Mouse (Mus musculus) mesoderm, embryonic 11.5 days (tissue): ENCODE measurements around the gene S1pr5.
A peak's percentile ranks its signal among the peaks of the same experiment; 100 is the strongest.
"Not testable (repeated sequence)": the region's sequence is repeated elsewhere in the genome, so short reads cannot be mapped to it uniquely, and the experiment has no call there.

Experiments
- DNase-seq: peaks from one replicate; pipeline ENCODE4 v3.0.0-alpha.2; 2012; ENCODE audit warnings: low read depth, low spot score

Gene S1pr5

GRCm38 (mm10) chr9:21268305-21268704 is 20.1 kb upstream of the S1pr5 start:
- DNase-seq: no peak

- DNase-seq: no peak
Measured at GRCm38 (mm10) chr9:21266889-21267288, 18.6 kb upstream of the S1pr5 start.

DNA sequence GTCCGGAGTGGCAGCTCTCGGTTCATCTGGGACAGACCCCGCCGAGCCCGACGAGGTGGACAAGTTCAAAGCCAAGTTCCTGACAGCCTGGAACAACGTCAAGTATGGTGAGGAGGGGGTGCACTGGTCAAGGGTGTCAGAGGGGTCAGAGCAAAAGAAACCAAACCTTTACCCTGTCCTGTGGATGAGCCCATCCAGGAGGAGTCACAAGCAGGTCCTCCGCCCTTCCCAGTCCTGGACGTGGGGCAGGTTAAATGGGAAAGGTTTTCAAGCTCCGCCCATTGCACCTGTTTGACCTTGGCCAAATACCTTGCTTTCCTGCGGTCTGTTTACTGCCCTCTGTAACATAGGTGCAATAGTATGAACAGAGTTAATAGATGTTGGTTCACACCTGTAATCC is 17.4 kb upstream of the S1pr5 start:
- no peak for DNase-seq

DNA sequence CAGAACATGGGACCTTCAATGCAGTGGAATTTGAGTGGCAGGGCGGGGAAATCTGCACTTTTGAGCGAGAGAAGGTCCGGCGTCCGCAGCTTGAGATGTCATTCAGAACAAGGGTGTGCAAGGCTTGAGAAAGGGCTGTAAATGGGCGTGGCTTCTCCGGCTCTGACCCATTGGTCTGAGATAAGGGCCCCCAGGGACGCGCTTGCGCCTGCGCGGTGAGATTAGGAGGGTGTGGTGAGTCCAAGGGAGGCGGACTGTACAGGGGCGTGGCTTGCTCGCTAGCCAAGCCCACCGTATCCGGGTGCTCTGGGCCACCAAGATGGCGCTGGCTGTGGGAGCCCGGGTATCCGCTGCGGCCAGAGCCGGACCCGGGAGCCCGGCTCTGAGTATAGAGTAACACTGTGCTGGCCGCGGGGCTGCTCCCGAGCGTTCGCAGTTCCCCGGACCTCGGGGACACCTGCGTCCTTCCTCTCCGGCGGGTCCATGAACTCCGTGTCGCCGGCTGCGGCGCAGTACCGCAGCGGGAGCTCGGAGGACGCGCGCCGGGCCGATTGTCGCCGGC is 16.8 kb upstream of the S1pr5 start, which contains the start of gene Atg4d:
Gene Atg4d (plus strand): TSS at position 294 of the 562 bp plus-strand sequence.
- DNase-seq: peak; percentile 100

DNA sequence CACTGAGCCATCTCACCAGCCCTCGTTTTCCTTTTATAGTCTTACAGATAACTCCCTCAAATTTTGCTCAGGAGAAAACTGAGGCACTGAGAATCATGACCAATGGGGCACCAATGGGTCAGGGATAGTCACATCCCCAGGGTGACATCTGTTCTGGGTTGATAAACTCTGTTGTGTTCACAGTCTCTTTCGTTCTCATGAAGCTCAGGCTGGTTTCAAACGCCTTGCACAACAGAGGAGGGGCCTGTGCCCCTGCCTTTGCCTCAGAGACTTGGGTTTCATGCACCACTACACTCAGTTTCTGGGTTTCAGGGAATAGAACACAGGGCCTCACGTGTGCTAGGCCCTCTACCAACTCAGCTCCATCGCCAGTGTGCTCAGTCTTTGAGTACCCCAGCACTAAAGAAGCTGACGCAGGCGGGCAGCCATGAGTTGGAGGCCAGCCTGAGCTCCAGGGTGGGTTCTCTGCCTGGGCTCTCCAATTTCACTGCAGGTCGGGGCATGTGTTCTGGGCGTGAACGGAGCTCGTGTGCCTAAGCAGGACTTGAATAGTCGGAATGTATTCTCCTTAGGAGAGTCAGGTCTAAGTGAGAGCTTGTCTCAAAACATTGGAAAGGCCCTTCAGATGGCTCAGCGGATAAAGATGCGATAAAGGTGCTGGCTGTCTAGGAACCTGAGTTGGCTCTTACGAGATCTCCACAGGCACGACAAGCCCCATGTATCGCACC is 16.2 kb upstream of the S1pr5 start:
- DNase-seq: no peak

GRCm38 (mm10) chr9:21261831-21262230 is 13.6 kb upstream of the S1pr5 start:
- no peak for DNase-seq

- DNase-seq: no peak
Measured at GRCm38 (mm10) chr9:21260491-21261040, 12.3 kb upstream of the S1pr5 start.

GRCm38 (mm10) chr9:21256349-21256748 is 8.1 kb upstream of the S1pr5 start:
- DNase-seq: not testable (repeated sequence)

DNA sequence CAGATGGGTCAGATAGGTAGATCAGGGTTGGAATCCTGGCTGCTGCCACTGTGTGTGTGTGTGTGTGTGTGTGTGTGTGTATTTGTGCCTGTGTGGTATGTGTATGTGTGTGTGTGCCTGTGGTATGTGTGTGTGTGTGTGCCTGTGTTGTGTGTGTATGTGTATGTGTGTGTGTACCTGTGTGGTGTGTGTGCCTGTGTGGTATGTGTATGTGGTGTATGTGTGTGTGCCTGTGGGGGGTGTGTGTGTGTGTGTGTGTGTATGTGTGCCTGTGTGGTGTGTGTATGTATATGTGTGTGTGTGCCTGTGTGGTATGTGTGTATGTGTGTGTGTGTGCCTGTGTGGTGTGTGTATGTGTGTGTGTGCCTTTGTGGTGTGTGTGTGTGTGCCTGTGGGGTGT is 6.4 kb upstream of the S1pr5 start:
- no peak for DNase-seq

DNA sequence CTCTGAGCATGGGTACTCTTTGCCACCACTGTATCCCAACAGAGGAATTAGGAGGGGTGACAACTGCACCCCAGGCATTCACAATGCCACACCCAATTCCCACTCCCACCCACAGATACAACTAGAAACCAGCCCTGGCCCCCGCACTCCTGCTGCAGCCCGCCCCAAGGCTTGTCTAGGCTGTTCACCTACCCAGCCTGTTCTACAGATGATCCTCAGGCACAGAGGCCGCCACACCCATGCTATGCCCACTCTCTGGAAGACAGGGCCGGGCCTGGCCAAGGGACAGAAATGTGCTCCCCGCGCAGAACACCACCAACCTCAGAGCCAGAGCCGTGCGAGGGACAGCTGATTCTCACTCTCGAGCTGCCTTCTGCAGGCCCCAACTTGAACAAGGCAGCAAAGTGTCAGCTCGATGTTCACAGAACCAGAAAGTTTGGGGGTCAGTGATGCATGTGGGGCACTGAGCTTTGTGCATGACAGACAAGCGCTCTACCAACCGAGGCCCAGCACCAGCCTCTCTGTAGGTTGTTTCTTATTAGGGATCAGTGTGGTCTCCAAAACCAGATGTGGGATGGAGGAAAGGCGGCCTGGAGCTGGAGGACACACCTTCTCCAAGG is 3.0 kb upstream of the S1pr5 start:
- no peak for DNase-seq

DNA sequence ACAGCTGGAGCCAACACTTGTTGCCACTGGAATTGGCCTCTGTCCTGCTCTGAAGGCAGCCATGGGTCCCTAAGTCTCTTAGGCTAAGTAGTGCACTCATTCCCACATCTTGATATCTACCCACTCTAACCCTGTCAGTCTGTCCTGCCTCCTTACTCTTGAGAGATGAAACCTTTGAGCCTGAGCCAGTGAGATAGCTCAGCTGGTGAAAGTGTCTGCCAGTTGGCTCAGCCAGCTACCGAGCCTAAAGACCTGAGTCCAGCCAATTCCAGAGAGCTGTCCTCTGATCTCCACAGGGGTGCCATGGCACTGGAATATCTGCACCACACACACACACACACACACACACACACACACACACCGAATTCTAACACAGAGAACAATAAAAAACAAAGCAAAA is 2.3 kb upstream of the S1pr5 start:
- DNase-seq: no peak

- no peak for DNase-seq
Measured at GRCm38 (mm10) chr9:21249629-21250508, 1.6 kb upstream of the S1pr5 start.

DNA sequence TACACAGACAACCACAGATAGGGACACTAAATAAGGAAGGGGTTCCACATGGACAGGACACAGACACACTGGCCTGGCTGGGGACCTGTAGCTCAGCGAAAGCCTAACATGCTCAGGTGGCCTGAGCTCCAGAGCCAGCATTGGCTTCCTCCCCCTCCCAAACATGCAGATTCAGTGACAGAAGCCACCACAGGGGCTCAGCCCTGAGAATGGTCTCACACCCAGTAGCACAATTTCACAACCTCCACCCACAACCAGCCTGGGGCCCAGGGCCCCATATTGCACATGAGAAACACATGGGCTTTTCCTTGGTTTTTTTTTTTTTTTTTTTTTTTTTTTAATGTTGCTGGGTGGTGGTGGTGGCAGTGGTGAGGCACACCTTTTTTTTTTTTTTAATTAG is 1.9 kb downstream of the S1pr5 start:
- no peak for DNase-seq

DNA sequence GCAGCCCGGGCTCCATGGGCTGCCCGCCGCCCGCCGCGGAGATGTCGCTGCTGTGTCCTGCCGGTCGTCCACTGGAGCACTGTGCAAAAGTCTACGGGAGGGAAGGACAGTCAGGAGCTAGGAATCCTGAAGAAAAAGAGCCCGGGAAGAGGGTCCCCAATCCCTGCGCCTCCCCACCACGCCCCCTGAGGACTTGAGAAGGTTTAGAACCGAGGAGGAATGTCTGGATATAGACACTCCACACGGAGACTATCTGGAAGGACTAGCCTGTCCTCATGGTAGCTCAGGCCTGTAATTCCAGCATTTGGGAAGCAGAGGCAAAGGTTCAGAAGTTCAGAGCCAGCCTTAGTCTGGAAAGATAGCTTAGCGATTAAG is 3.1 kb downstream of the S1pr5 start:
- no peak for DNase-seq

DNA sequence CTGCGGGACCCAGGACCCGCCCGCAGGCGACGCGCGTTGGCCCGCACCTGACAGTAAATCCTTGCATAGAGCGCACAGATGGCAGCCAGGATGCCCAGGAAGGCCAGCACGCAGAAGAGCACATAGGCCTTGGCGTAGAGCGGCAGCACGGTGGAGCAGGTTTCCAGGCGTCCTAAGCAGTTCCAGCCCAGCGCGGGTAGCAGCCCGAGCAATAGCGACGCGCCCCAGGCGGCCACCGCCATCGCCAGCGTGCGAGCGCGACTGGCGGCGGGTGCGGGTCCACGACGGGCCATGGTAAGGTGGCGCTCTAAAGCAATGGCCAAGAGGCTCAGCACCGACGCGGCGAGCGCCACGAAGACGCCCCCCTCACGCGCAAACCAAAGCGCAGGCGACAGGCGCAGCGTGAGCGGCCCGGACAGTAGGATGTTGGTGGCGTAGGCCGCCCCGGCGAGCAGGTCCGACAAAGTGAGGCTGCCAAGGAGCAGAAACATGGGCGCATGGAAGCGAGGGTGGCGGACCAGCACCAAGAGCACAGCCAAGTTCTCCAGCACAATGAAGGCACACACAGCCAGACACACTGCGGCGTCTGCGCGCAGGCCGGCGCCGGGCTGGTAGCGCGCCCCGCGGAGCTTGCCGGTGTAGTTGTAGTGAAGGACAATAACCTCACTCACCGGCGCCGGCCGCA is 3.7 kb downstream of the S1pr5 start:
- DNase-seq: no peak

- no peak for DNase-seq
Measured at GRCm38 (mm10) chr9:21243826-21244427, 4.3 kb downstream of the S1pr5 start.

DNA sequence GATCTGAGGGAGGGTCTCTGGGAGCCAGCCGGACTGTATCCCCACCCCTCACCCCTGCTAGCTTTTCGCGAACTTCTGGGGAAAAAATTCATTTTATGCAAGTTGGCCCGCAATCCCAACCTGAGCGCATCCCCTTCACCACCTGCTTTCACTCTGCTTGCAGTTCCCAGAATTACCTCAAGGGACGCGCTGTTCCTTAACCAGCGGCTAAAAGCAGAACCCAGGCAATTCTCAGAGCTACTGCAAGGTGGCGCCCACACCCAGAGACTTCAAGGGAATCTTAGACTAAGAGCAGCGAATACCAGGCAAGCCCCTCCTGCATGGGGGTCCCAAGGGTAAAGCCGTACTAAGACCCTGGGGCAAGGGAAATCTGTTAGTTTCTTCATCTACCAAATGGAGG is 6.9 kb downstream of the S1pr5 start:
- peak; percentile 84 for DNase-seq

DNA sequence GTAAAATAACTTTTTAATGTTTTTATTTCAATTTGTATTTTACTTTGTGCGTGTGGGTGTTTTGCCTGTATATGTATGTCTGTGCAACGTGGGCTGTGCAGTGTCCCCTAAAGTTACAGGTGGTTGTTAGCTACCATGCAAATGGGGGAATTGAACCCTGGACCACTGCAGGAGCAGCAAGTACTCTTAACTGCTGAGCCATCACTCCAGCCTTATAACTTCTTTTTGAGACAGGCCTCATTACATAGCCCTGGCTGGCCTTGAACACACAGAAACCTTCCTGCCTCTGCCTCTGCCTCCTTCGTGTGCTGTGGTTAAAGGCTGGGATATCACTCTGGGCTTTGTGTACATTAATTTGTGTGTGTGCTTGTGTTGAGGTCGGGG is 8.8 kb downstream of the S1pr5 start:
- no peak for DNase-seq

DNA sequence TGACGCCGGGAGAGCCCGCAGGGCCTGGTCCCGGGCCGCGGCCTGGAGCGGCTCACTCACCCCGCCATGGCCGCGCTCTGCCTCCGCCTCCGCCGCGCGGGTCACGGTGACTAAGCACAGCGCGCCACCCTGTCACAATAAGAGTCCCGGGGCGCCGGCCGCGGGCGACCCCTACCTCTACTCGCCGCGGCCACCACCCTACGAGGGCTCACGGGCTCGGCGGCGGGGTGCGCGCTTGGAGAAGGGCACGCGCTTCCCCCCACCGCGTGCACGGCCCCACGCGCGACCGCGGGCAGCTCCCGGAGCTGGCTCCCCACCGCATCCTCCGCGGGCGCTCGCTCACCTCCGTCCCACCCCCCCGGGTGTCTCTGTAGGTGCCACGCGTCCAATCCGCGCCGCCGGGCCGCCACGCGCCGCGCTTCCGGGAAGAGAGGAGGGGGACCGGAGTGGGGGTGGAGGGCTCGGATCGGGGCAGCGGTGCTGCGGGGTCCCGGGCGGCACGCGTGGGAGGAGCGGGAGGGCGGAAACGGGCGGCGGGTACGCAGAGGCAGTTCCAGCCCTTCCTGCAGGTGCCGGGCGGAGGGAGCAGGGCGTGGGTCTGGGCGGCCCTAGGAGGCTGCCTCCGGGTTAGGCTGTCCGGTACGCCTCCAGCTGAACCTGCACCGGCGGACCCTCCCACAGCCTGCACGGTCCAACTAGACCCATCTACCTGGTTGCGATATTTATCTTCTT is 9.3 kb downstream of the S1pr5 start, which contains the start of gene Keap1:
Gene Keap1 (minus strand): TSS at position 629 of the 732 bp plus-strand sequence.
- peak; percentile 81 for DNase-seq
